Mouse (Mus musculus) adrenal gland, adult 2 months (tissue): ENCODE measurements at regions not wholly inside any gene's neighbourhood (a gene's known extent, or its start where the extent isn't known, plus 50 kb on each side); places are given as distances from the start of the nearest gene placed in this dataset.

ENCODE experiments used
- DNase-seq: peaks from one replicate; pipeline ENCODE4 v3.0.0; 2021

DNA sequence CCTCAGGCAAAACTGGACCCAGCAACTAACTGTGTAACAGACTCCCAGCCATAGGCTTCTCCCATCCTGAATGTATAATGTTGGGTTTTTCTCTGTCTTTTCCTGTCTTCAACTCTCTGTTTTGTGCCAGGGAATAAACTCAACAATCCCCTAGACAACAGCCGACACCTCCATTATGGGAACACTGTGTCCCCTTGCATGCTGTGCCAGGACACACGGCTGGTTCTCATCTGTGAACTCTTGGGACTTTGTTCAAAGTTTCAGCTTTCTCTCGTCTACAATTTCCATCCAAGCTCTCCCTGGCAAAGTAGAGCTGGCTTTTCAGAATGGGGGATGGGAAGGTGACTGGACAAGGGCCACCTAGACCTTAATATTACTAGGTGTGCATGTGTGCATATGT is 56.1 kb upstream of the Kcng1 start:
- DNase-seq, result no peak

GRCm38 (mm10) chr2:168335739-168336385 is 54.3 kb upstream of the Kcng1 start:
- DNase-seq, result no peak

DNA sequence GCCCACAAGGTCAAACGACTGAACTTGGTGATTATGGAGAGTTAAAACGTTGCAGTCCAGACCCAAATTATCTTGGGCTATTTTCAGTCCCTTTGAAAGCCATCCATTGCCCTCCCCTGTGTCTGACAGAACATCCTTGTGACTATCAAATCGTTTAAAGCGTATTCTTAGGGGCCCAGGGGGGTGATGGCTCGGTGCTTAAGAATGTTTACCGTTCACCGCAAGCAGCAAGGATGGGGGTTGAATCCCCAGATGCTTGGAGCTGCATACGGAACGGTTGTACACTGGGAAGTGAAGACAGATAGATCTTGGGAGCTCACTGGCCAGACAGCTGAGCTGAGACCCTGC is 52.7 kb upstream of the Kcng1 start:
- no peak for DNase-seq

GRCm38 (mm10) chr2:168333552-168334240 is 52.2 kb upstream of the Kcng1 start:
- DNase-seq, result no peak

DNA sequence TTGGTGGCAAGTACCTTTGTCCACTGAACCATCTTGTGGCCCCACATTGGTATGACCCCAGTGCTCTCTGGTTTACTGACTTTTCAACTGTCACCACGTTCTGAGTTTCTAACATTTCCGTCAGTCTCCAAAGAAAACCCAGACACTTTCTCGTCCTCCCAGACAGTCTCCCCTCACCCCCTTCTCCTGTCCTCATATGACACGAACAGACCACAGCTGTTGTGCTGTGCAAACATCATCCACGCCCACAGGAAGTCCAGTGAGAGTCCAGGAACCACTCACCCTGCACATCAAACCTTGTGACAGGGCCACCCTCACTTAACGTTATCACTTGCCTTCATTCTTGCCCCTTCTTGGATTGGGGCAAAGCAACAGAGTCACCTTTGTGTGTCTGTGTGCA is 51.4 kb upstream of the Kcng1 start:
- no peak for DNase-seq
